Mouse (Mus musculus) adrenal gland, postnatal 14 days (tissue): ENCODE results near the gene 2610507B11Rik. TPM values are rescaled to one million over a fixed set of nuclear protein-coding genes. Genes with fewer than 3 reads are reported as not detected.

ENCODE experiments used
- DNase-seq: peaks from one replicate; pipeline ENCODE4 v3.0.0; 2021; ENCODE audit warnings: mixed read lengths
- long read RNA-seq, 2 experiments: library from polyadenylated mRNA; stranded (forward); transcript quantifications; one replicate each; pipeline ENCODE4 v2.0.0; 2021
- total RNA-seq: library from RNA; stranded (reverse); gene quantifications from 2 replicates; pipeline ENCODE4 v1.2.3, GENCODE M21; 2021

2610507B11Rik gene
- total RNA-seq, result 146 and 153 TPM in 2 replicates
- long read RNA-seq, experiment 1, full-length matches to known transcripts, result 20 of 46 reads
- long read RNA-seq, experiment 1, partial matches to known transcripts, result 19 of 46 reads
- long read RNA-seq, experiment 1, other reads (novel, unspliced or antisense), result 7 of 46 reads
- long read RNA-seq, experiment 2, full-length matches to known transcripts, result 22 of 55 reads
- long read RNA-seq, experiment 2, partial matches to known transcripts, result 27 of 55 reads
- long read RNA-seq, experiment 2, other reads (novel, unspliced or antisense), result 6 of 55 reads

- peak; percentile 97 for DNase-seq
Measured at GRCm38 (mm10) chr11:78261380-78262352, at the start of gene 2610507B11Rik. Gene 2610507B11Rik, plus strand, starts transcription at chr11:78261752.

GRCm38 (mm10) chr11:78213086-78213817 lies 48.3 kb upstream of the 2610507B11Rik start:
- DNase-seq, result no peak

- DNase-seq, result no peak
Measured at GRCm38 (mm10) chr11:78215709-78216317, 45.7 kb upstream of the 2610507B11Rik start.

GRCm38 (mm10) chr11:78223586-78223985 lies 38.0 kb upstream of the 2610507B11Rik start:
- DNase-seq, result no peak

- no peak for DNase-seq
Measured at GRCm38 (mm10) chr11:78231518-78231917, 30.0 kb upstream of the 2610507B11Rik start.

GRCm38 (mm10) chr11:78240193-78240857 lies 21.2 kb upstream of the 2610507B11Rik start:
- no peak for DNase-seq

GRCm38 (mm10) chr11:78245261-78245626 lies 16.3 kb upstream of the 2610507B11Rik start:
- DNase-seq, result no peak

- peak; percentile 93 for DNase-seq
Measured at GRCm38 (mm10) chr11:78245627-78246317, 15.8 kb upstream of the 2610507B11Rik start, which contains the start of the genes Sdf2 and Supt6. Gene Sdf2, plus strand, starts transcription at chr11:78245746. Gene Supt6, minus strand, starts transcription at chr11:78245987.

GRCm38 (mm10) chr11:78246318-78247011 lies 15.1 kb upstream of the 2610507B11Rik start:
- DNase-seq, result no peak

- no peak for DNase-seq
Measured at GRCm38 (mm10) chr11:78247012-78247348, 14.6 kb upstream of the 2610507B11Rik start.

- DNase-seq, result no peak
Measured at GRCm38 (mm10) chr11:78247727-78248140, 13.8 kb upstream of the 2610507B11Rik start.

- DNase-seq, result no peak
Measured at GRCm38 (mm10) chr11:78256618-78257017, 4.9 kb upstream of the 2610507B11Rik start.

GRCm38 (mm10) chr11:78260489-78261258 lies 878 bp upstream of the 2610507B11Rik start:
- no peak for DNase-seq

GRCm38 (mm10) chr11:78262550-78262949 lies 998 bp downstream of the 2610507B11Rik start:
- DNase-seq, result peak; percentile 78

GRCm38 (mm10) chr11:78265571-78265970 lies 4.0 kb downstream of the 2610507B11Rik start:
- DNase-seq, result no peak

- DNase-seq, result no peak
Measured at GRCm38 (mm10) chr11:78271986-78272385, 10.4 kb downstream of the 2610507B11Rik start.

- no peak for DNase-seq
Measured at GRCm38 (mm10) chr11:78275596-78275995, 14.0 kb downstream of the 2610507B11Rik start.

- DNase-seq, result peak; percentile 20
Measured at GRCm38 (mm10) chr11:78276169-78276568, 14.6 kb downstream of the 2610507B11Rik start.

- no peak for DNase-seq
Measured at GRCm38 (mm10) chr11:78278853-78279252, 17.3 kb downstream of the 2610507B11Rik start.
